Mouse (Mus musculus) ovary, adult 18-20 months (tissue): ENCODE data around the gene Olfr854.

Source experiments
- DNase-seq: peaks from one replicate; pipeline ENCODE4 v3.0.0; 2022; ENCODE audit warnings: low spot score, mixed read lengths

The Olfr854 gene

DNA sequence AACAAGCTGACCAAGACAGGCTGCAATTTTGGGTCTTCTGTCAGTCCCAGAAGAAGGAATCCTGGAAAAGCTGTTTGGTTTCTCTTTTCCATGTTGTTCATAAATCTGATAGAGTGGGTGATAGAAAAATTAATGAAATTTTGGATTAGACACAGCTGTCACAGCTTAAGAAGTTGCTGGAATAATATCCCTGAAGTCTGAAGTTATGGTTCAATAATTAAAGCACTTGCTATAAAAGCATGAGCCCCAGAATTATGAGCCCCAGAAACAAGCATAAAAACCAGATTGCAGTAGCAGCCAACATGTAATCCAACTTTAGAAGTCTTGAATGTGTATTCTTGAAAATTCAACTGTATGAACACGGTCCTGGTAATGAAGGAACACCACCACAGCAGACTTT, at the start of gene Olfr854:
Gene Olfr854, minus strand, starts transcription at position 101 of the 400 bp plus-strand sequence.
- DNase-seq = no peak

DNA sequence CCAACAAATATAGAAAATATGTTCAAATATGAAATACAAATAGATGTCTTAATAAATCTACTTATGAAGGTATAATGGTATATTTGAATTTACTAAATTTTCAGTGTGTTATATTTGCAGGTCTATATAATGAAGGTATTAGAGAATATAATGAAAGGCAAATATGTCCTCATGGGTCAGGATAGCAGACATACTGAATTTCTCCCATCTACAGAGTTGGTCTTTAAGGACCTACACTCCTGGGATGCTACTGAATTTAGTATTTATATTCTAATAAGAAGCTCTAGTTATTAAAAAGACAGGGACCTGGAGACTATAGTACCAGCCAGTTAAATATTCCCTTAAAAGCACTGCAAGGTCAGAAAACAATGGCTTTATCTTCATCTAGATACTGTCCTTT, 15.1 kb upstream of the Olfr854 start, which contains the start of gene Olfr855:
Gene Olfr855, plus strand, starts transcription at position 301 of the 400 bp plus-strand sequence.
- DNase-seq = no peak

DNA sequence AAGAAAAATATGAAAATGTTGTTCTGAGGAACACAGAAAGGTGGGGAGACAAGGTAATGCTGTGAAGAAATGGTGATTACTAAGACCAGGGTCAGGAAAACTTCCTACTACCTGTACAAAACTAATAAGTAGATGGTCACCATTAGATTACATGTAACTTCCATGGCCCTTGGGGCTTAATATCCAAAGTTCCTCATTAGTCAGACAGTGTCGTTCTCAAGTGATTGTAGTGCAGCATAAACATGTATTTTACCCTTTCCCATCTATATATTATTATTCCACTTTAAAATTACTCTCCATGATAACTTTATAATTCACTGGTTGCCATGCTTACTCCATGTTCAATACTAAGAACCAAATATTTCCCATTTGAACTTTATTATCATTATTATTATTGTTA, 26.2 kb downstream of the Olfr854 start, which contains the start of gene Olfr853:
Gene Olfr853, minus strand, starts transcription at position 101 of the 400 bp plus-strand sequence.
- DNase-seq = no peak
